Mouse (Mus musculus) fibroblast of lung, adult 2 months (primary cell): ENCODE data around the gene Ccdc61.

ENCODE experiments used
- DNase-seq: peaks from one replicate; pipeline ENCODE4 v3.0.0-alpha.2; 2011; ENCODE audit warnings: low read depth

Gene Ccdc61

DNA sequence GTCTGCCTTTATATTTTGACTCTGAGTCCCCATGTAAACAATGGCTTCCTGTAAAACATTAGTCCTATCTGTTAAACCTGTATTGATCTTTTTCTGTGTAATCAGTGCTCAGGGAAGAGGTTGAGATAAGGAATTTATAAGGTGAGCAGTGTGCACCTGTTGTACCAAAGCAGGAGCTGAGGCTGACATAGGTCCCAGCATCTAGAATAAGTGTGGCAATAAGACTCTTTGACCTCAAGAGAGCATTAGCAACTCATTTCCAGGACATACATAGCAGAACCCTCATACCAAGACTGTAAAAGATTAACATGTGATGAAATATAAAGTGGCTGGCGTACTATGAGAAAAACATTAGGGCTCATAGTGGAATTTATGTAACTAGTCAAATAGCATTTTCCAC lies 61.8 kb downstream of the Ccdc61 start:
- DNase-seq: no peak

DNA sequence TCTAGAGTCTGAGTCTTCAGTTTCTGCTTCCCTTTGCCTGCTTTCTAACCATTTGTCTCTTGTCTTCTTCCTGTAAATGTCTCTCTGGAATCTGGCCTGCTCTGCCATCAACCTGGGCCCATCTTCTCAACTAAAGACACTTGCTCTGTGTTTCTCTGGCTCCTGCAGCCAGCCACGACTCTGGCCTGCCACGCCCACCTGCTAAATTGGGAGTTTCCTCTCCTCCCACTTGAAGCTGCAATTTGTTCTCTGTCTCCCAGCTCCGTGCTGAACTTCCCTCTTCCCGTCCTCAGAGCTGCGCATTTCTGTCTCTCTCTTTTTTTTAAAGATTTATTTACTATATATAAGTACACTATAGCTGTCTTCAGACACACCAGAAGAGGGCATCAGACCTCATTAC lies 65.4 kb downstream of the Ccdc61 start:
- no peak for DNase-seq

DNA sequence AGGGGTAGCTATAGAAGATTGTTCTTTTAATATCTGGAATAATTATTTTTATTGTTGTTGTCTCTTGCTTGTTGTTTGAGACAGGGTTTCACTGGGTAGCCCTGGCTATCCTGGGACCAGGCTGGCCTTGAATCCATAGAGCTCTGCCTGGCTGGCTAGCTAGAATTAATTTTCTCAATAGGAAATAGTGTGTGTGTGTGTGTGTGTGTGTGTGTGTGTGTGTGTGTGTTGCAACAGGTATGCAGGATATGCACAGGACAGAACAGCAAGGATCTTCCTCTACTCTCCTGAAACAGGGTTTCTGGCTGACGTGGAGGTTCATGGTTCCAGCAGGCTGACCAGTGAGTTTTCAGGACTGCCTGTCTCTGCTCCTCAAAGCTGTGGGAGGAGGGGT lies 69.0 kb downstream of the Ccdc61 start:
- no peak for DNase-seq
